Mouse (Mus musculus) CD4-positive, CD25-positive, alpha-beta regulatory T cell, adult 2 months (primary cell): ENCODE measurements around the gene Ndufs3.

Source experiments
- DNase-seq: peaks from one replicate; pipeline ENCODE4 v3.0.0-alpha.2; 2012; ENCODE audit warnings: low read depth, low spot score

Ndufs3 gene

DNA sequence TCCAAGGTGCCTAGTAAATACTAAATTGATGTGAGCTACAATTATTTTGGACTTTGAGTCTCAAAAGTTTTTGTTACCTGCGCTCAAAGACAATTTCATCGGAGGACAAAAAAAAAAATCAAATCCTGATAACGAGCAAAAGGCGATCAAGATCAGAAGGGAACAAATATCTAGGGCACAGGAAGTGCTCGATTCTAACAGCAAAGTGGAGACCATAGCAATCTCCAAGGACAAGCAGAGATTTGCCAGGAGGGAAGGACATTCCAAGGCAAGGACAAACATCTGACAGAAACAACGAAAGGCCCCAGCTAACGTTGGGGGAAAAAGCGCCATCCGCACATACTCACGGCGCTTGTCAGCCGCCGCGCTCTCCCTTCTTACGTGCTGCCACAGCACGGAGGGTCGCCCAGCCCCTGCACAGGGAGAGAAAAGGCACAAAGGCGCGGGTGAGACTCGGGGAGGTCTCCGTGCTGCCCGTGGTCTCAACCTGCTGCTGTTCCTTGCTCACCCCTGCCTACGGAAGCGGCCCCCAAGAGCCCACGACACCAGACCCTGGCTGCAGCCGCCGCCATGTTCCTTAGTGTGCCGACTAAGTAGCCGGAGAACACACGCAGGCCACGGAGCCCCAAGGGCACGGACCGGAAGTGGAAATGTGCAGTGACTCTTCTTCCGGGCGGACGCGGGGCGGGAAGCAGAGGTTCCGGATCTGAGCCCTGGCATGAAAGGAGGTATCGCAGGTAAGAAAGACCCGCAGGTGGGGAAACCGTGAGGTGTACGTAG, at the start of gene Ndufs3, which contains the start of gene Kbtbd4:
TSS of gene Ndufs3 (minus strand) at position 752 of the 780 bp plus-strand sequence.
TSS of gene Kbtbd4 (plus strand) at position 665 of the 780 bp plus-strand sequence.
- peak; percentile 94 for DNase-seq

- no peak for DNase-seq
Observed at GRCm38 (mm10) chr2:90953461-90953860, 48.8 kb upstream of the Ndufs3 start.

DNA sequence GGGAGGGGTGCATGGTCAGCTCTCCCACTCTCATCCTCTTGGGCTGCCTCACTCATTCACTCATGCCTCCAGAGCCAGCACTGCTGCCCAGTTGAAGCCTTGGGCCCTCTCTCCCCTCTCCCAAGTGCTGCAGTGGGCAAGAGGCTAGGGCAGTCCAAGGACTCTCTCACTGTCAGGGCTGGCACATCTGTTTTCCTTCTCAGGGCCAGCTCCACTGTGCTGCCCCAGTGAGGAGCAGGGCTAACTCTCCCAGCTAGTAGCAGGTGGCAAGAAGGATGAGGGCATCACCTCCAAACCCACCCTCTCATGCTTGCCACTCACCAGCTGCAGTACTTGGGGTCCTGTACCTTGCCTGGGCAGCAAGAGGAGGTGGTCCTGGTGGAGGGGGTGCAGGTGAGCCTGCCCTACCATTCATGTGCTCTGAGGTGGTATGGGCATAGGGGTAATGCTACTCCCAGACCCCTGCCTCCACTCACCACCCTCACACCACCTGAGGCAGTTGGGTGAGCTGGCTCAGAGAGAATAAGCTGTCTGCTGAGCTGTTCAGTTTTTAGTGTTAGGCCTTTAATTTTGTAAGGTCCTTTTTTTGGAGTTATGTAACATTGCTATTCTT, 46.1 kb upstream of the Ndufs3 start:
- no peak for DNase-seq

GRCm38 (mm10) chr2:90950149-90950548, 45.5 kb upstream of the Ndufs3 start:
- DNase-seq, result no peak

GRCm38 (mm10) chr2:90941744-90942143, 37.1 kb upstream of the Ndufs3 start:
- no peak for DNase-seq

DNA sequence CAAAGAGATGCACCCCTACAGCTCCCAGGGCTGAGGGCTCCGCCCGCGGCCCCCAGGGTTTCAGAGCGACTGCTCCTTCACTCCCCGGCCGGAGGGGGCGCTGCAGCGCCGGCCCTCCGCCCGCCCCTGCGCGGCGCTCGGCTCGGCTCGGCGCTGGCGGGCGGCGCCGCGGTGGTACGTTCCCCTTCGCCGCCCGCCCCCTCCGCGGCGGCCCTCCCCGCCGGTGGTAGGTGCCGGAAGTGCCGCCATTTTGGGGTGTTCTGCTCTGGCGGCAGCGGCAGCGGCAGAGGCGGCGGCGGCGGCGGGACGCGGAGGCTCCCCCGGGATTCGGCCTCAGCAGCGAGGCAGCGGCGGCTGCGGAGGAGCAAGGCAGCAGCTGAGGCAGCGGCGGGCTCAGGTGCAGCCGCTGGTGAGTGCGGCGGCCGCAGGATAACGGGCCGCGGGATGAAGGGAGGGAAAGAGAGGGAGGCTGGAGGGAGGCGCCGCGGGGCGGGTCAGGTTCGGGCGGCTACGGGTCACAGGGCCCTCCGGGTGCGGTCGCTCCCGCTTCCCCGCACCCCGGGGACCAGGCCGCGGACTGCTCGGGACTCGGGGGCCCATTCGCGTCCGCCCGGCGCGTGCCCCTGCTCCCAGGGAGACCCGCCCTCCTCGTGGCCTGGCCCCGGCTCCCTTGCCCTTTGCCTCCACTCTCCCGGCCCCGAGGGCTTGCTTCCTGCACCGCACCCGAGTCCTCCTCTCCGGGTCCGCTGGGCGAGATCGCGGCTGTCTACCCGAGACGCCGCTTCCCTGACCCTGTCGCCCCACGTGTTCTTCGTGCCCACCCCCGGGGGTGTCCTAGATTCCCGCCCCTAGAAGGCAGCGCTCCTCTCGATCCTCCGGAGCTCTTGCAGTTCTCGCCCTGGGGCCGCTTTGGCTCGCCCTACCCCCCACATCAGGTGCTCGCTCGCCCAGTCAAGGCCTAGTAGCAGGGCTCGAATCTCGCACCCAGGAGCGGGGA, 35.9 kb upstream of the Ndufs3 start, which contains the start of gene Celf1:
TSS of gene Celf1 (plus strand) at position 150 of the 997 bp plus-strand sequence.
- peak; percentile 94 for DNase-seq

- DNase-seq, result no peak
Observed at GRCm38 (mm10) chr2:90939750-90940149, 35.1 kb upstream of the Ndufs3 start.

GRCm38 (mm10) chr2:90938362-90938761, 33.7 kb upstream of the Ndufs3 start:
- no peak for DNase-seq

DNA sequence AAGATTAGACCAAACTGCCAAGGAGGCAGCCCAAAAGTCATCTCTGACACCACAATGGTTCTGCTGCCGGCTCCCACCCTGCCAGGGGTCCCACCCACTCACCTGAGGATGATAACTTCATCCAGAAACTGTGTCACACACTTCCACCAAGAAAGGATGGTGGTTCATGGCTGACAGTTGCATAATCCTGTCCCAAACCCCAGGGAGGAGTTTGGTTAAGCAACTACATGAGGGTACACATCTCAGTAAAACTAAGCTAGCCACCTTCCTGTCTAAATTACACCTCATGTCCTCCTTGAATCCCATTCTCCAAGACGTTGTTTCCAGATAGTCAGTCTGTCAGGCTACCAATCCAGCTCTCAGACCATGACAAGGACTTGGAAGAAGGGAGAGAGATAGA, 27.6 kb upstream of the Ndufs3 start:
- no peak for DNase-seq

DNA sequence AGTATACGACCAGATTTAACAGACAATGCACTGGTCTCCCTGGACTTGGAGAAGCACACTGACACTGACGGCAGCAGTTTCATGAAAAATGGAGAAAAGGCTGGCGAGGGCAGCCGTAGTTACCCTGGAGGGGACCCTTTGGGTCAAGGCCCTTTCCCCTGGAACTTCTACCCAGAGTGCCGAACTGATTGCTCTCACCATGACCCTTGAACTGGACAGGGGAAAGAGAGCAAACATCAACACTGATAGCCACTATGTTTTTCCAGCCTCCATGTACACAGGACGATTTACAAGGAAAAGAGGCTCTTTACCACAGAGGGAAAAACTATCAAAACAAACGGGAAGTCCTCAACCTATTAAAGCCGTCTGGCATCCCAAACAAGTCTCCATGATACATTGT, 27.2 kb upstream of the Ndufs3 start:
- DNase-seq, result no peak

DNA sequence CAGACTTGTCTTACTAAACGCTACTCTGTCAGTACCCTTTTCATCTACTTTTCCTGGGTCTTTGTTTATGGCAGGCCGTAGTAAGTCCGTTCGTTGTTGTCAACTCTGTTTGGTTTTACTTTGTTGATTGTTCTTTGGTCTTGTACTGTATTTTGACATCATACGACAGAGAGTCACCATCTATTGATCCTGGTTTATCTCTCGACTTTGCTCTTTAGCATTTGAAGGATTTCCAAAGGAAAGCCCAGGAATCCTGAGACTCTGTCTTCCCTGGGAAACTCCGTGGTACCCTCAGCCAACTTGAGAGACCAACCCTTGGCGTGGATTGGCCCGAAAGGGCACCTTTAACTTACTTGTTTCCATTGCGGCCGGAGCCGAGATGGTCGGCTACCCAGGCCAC, 23.9 kb upstream of the Ndufs3 start:
- DNase-seq, result no peak

- no peak for DNase-seq
Observed at GRCm38 (mm10) chr2:90922636-90923035, 18.0 kb upstream of the Ndufs3 start.

- no peak for DNase-seq
Observed at GRCm38 (mm10) chr2:90921178-90921577, 16.6 kb upstream of the Ndufs3 start.

DNA sequence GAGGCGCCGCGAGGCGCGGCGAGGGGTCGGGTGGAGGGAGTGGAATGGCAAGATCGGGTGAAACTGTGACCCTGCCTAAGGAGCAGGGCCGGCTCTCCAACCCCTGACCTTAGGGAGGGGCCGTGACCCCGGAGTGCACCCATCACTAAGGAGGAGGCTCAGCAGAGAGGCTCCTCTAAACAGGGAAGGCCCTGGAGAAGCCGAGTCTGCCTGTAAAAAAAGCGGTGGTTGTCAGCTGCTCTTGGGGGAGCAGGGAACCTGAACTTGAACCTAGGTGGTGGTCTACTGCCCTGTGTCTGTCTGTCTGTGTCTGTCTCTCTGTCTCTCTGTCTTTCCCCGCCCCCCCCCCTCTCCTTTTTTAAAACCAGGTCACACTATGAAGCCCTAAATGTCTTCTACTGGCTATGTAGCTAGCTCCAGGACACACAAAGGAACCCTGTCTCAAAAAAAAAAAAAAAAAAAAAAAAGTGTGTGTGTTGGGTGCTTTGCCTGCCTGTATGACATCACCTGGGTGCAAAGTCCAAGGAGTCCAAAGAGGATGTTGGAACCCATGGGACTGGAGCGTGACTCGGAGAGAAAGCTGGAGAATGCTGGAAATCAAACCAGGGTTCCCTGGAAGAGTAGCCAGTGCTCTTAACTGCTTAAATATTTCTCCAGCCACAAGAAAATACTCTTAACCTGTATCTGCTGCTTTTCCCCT, 13.5 kb upstream of the Ndufs3 start:
- DNase-seq, result no peak

- DNase-seq, result peak; percentile 72
Observed at GRCm38 (mm10) chr2:90917233-90917998, 12.8 kb upstream of the Ndufs3 start.

GRCm38 (mm10) chr2:90916560-90917232, 12.1 kb upstream of the Ndufs3 start:
- no peak for DNase-seq

- DNase-seq, result no peak
Observed at GRCm38 (mm10) chr2:90915516-90915915, 10.9 kb upstream of the Ndufs3 start.

DNA sequence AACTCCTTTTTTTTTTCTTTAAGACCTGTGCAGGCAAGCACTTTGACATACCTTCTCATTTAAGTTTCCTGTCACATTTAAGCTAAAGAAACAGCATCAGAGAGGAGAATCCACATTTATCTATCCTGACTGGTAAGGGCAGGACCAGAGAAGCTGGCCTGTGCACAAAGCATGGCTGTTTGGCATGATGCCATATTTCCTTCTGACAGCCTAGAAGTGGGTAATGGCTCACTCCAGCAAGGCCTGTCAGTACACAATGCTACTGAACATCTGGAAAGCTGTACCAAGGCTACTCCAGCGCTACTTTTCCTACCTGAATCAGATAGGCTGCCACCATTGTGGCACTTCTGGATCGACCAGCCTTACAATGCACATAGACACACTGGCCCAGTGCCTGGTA, 9.0 kb upstream of the Ndufs3 start:
- no peak for DNase-seq

DNA sequence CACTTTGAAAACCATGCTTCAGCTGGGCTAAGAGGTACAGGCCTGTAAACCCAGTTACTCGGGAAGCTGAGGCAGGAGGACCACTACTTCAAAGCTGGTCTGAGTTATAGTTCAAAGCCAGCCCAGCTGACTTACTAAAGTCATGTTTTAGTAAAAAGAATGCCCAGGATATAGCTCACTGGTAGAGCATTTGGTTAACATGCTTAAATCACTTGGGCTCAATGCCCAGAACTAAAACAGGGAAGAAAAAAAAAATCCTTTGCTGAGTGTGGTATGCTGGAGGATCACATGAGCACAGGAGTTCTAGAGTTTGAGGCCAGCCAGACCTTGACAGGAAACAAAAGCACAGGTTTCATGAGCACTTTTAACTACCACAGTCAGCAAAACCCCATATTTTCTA, 7.0 kb upstream of the Ndufs3 start:
- no peak for DNase-seq

GRCm38 (mm10) chr2:90910861-90911260, 6.2 kb upstream of the Ndufs3 start:
- DNase-seq, result no peak
